Mouse (Mus musculus): ENCODE measurements around the gene Wdr70.

Gene Wdr70

GRCm38 (mm10) chr15:8027503-8027902 is 71.5 kb downstream of the Wdr70 start:
- no peak for DNase-seq

DNA sequence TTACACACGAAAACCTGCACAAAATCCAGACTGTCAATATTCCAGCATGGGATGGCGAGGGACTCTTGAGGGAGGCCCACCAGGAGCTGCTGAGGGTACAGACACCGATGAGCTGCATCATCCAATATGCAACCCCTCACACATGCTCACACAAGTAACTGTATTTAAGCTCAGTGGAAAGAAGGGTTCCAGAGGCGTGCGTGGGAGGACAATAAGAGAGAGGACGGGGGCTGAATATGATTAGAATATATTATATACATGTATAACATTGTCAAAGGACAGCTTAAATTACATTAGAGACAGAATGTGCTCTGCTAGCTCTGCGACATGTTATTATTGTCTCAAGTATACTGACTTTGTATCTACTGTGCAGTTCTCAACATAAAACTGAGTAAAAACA is 87.6 kb downstream of the Wdr70 start:
- no peak for DNase-seq

GRCm38 (mm10) chr15:8007413-8007812 is 91.6 kb downstream of the Wdr70 start:
- no peak for DNase-seq

DNA sequence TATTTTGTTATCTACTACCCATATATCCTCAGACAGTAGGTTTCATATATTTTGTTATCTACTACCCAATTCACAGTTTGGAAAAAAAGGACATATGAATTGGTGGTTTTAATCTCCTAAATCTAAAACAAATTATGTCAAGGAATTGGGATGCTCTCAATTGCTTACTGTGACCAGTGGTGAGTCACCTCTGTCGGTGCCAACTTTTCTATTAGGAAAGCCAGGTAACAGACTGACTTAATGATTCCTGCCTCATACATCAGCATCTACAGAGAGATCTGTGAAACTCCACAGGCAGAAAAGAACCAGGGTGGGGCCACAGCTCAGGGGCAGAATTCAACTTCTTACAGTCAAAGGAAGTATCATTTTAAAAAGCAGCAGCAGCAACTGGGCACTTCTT is 93.0 kb downstream of the Wdr70 start:
- DNase-seq, result no peak

- DNase-seq, result no peak
Measured at GRCm38 (mm10) chr15:8005506-8005905, 93.5 kb downstream of the Wdr70 start.

- no peak for DNase-seq
Measured at GRCm38 (mm10) chr15:8003789-8004188, 95.2 kb downstream of the Wdr70 start.

DNA sequence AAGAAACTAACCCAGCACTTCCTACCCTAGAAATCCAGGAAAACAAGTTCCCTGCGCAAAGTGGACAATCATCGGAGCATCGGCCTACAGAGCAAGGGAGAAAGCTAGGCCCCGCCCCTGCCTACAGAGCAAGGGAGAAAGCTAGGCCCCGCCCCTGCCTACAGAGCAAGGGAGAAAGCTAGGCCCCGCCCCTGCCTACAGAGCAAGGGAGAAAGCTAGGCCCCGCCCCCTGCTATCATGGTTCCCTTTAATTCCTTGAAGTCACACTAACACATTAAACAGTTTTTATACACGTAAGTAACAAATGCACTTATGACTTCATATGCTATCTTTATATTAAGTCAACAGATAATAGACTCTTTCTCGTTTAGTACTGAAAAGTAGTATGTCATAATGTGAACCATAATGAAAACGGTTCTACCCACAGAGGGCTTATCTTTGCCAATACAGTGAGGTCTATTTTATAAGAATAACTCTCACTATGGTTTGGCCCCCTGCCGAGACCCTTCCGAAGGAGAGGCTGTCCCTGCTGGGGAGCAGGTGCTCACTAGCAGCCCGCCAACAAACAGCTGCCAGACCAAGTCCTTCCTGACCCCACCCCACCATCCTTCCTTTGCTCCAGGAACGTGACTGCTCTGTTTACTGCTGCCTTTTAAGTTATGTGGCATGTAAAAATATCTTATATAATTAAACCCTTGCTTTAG is 100.0 kb downstream of the Wdr70 start:
- peak; percentile 17 for DNase-seq

DNA sequence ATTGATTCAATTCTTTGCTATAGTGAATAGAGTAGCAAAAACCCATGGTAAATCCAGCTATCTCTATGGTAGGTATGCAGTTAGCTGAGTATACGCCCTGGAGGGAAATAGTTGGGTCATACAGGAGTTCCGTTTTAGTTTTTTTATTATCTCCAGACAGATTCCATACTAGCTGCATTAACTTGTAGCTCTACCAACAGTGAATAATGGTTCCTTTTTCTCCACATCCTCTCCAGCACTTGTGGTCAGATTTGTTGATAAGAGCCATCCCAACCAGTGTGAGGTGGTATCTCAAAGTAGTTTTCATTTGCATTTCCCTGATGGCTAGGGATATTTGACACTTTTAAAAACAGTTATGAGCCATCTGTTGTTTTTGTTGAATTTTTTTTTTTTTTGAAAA is 100.9 kb downstream of the Wdr70 start:
- no peak for DNase-seq

DNA sequence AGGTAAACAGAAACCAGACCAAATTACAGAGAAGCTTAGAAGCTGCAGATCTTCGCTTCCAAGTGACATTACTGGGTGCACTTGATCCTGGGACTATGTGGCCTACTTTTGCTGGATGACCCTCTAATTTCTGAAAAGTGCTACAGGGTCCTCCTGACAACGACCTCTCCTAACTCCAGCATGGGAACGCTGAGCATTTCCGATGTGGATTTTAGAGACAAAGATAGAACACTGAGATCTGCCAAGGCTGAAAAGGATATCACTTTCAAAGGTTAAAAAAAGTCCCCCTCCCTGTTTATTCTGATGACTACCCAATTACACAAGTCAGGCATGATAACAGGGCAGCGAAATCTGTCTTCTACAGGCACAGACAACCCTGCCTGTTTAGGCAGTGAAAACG is 105.3 kb downstream of the Wdr70 start:
- DNase-seq, result no peak

DNA sequence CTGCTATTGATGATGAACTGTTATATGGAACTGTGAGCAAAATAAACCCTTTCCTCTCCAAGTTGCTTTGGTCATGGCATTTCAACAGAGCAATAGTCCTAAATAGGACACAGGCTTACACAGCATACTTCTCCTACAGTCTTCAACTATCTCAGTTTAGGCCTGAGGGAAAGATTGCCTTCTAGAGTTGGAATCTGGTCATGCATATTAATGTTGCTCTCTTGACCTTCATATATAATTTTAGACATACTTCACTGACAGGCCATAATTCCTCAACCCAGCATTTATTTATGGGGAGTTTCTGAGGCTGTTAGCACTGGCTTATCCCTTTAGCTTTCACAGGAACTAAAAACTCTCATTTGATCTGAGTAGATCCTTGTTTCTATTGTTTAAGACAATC is 108.9 kb downstream of the Wdr70 start:
- DNase-seq, result no peak

DNA sequence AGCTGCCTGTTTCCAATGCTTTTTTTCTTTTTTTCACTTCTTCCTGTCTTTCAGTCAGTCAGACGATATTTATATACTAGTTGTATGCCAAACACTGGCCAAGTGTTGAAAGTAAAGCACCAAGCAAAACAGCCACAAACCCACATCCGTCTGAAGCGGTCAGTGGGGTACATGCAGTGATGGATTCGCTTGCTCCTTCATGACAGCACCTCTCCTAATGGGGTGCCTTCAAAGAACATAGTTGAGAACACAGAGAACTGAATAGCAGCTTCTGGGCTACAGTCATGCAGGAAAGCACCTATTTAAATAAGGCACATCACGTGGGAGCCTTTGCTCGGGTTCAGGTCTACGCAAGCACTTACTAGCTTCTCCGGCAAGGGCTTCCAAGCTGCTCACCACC is 111.6 kb downstream of the Wdr70 start:
- no peak for DNase-seq

DNA sequence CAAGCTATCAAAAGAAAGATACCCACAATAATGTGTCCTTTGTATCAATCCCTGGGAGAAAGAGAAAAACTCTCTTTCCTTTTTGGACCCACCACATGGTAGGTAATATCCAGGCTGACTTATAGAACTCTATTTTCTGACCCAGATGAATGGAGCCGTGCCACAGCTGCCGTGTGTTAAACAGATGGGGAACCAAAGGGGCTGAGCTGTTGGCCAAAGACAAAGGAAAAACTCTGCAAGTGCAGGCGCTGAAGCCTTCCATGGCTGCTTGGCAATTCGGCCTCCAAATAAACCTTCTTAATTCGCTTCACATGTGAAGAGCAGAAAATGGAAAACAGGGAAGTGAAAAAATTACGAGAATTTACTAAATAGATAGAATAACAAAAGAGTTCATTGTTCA is 112.7 kb downstream of the Wdr70 start:
- DNase-seq, result no peak

DNA sequence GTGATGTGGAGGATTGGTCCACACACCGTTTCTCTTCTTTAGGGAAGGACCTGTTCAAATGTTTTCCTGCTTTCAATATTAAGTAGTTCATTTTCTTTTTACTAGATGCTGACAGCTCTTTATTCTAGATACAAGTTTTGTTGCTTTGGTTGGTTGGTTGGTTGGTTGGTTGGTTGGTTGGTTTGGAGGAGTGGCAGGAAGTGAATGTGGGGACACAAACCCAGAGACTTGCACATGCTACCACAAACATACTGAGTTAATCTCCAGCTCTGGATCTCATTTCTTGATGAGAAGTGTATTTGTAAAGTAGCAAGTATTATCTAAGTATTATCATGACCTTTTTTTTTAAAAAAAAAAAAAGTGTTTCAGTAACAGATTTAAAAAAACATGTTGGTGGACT is 120.4 kb downstream of the Wdr70 start:
- no peak for DNase-seq

DNA sequence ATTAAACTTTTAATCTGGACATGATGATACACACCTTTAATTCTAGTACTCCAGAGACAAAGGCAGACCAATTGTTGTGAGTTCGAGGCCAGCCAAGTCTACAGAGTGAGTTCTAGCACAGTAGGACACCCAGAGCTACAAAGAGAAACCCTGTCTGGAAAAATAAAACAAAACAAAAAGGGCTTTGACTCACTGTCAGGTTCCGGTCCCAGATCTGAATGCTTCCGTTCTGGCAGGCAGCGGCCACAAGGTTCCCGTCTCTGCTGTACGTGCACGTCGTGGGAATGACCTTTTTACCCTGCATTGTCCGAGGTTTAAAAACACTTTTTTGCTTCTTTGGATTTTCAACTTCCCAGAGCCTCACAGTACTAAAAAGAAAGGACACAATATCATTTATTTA is 122.2 kb downstream of the Wdr70 start:
- peak; percentile 41 for DNase-seq

- DNase-seq, result no peak
Measured at GRCm38 (mm10) chr15:7974368-7974767, 124.6 kb downstream of the Wdr70 start.

DNA sequence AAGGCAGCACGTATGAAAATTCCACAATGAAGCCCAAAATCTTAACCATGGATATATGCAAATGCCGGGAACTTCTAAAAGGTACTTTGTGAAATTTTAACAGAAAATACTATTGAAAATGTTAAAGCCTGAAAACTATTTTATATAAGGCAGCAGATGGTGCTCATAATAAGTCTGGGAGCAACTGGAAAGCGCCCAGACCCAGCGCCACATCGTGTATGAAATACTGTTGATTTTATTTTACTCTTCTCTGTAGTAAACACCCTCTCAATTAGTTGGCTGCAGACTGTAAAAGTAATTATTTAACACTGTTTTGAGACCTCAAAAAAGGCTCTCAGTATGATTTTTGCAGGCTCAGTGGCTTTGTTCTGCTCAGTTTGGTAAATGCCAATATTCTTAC is 126.5 kb downstream of the Wdr70 start:
- no peak for DNase-seq

DNA sequence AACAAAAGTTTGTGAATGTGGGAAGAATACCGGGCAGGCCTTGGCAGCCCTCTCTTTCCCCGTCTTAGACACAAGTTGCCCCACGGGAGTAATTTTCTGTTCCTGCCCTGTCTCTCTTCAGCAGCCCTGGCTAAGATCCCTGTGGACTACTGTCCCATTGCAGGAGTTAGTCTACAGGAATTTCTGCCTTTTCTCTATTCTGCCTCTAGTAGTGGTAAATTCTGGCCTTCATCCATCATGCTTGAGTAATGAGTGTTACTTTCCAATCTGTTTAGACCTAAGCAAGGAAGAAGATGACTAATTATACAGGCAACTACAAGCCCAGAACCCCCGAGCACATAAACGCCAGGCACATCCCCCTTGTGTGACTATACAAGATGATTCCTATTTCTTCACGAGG is 136.2 kb downstream of the Wdr70 start:
- no peak for DNase-seq

DNA sequence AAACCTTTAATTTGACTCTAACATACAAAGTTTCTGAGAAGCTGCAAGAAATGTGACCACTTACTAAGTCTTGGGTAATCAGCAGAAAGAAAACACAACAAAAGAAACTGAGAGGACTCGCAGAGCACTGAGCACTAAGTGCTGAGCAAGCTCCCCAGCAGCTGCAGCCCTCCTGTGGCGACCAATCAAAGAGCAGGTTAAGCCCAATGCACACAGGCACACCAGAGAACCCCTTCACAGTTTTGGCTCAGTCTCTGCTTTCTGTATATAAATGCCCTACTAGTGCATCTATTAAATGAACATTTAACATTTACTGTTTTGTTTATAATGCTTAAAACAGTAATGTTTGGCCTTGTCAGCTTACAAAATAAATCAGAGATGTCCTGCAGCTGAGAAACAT is 137.5 kb downstream of the Wdr70 start:
- DNase-seq, result no peak

GRCm38 (mm10) chr15:7956899-7957298 is 142.1 kb downstream of the Wdr70 start:
- DNase-seq, result no peak

DNA sequence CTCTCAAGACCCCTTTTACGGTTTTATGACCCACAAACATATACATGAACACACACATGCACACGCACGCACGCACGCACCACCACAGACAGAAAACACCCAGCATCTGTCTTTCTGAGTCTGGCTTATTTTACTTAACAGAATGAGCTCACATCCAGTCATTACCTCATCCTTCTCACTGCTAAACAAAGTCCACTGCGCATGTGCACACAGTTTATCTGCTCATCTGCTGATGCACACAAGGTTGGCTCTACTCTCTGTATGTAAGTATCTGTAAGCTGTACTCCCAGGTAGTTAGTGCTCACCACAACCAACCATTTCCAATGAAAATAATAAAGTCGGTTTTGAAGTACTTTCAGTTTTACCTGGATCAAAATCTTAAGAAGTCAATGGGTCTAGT is 148.4 kb downstream of the Wdr70 start:
- DNase-seq, result no peak

- no peak for DNase-seq
Measured at GRCm38 (mm10) chr15:7941690-7942089, 157.3 kb downstream of the Wdr70 start.

DNA sequence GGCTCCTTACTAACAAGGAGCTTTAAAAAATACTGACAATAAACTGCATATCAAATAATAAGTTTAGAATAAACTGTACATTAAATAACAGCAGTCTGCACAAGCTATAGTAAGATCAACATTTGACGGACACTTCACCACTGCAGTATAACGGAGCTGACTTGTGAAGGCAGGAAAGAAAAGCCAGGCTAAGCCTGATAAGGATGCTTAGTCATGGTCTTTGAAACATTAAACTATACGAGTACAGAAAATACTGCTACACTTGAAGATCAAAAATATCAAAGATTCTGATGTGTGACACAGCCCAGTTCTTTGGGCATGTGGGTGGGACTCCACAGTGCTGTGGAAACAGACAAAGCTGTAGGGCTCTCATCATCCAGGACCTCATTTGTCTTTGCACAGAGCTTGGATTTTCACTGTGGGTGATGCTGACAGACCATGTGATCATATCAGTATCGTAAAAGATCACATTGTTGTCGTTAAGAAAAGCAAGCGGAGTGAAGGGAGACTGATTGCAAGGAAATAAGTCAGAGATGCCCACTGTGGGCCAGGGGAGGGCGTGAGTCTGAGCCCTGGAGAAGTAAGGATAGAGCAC is 163.3 kb downstream of the Wdr70 start:
- DNase-seq, result no peak

- no peak for DNase-seq
Measured at GRCm38 (mm10) chr15:7934580-7934979, 164.4 kb downstream of the Wdr70 start.

- peak; percentile 28 for DNase-seq
Measured at GRCm38 (mm10) chr15:7934105-7934504, 164.9 kb downstream of the Wdr70 start.

DNA sequence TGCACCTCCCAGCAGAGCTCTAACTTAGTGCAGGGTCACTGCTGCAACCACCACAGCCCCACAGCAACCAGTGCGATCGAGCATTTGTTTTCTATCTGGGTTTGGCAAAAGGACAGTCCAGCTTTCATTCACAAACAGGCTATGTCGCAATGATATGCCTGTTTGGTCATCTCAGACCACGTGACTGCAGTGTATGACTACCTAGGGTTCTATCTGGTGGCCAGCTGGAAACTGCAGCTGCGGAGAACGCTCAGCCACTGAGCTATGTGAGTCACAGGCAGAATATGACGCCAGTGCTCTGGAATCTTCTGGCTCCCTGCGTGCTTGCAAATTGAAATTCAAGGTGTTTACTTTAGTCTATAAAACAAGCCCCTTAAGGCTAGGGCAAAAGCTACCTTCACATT is 167.4 kb downstream of the Wdr70 start:
- peak; percentile 35 for DNase-seq

All from kidney, postnatal 14 days (tissue).